Comparison of ENCODE assay signal across 6 mouse cellular contexts in the genomic region with DNA sequence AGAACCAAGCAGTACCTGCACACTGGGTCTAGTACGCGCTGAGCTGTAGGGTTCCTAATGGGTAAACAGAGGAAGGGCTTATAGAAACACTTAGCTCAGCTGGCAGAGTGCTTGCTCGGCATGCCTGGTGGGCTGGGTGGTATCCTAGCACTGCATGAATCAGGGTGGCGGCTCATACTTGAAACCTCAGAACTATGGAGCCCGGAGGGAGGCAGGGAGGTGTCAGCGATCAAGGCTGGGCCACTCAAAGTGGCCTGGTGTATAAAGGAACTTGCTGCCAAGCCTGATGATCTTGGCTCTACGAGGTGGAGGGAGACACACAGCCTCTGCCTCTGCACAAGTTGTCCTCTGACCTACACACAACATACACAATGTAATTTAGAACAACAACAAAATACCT.
"Had no signal": no experiment of that assay in that cellular context is flagged by ENCODE, and none has a peak within 500 bp of the region (broad histone marks: within the 10 kb centered on the region; RNA-seq: fewer than 3 reads in every experiment).

No protein-coding gene starts in this region.

- H3K27me3 ChIP-seq: midbrain, embryonic 13.5 days had no signal

- H3K27ac ChIP-seq: kidney, postnatal 0 days; liver, embryonic 14.5 days; midbrain, embryonic 13.5 days had no signal

- ATAC-seq: midbrain, embryonic 13.5 days had no signal

- DNase-seq: kidney, adult 11 months; kidney, adult 9 months; lung, postnatal 36 days had no signal

- H3K9me3 ChIP-seq: midbrain, embryonic 13.5 days had no signal

- H3K9ac ChIP-seq: liver, embryonic 14.5 days; midbrain, embryonic 13.5 days had no signal

- H3K4me2 ChIP-seq: midbrain, embryonic 13.5 days had no signal

- H3K4me3 ChIP-seq: midbrain, embryonic 13.5 days had no signal
